Mouse (Mus musculus): ENCODE data around the gene Arhgap25. TPM values are rescaled to one million over a fixed set of nuclear protein-coding genes. Genes with fewer than 3 reads are reported as not detected.
"Not testable (repeated sequence)": the region's sequence is repeated elsewhere in the genome, so short reads cannot be mapped to it uniquely, and the experiment has no call there.

Arhgap25 gene
- polyA plus RNA-seq (2012; rRNA removed) = 2.3 and 2.7 TPM in 2 replicates

- DNase-seq (ENCODE audit: low spot score) = no peak
These were observed at the start of gene Arhgap25 for GRCm38 (mm10) chr6:87532953-87533710. Arhgap25 (minus strand) TSS chr6:87533259.

- DNase-seq (ENCODE audit: low spot score) = no peak
These were observed 49.4 kb upstream of the Arhgap25 start for GRCm38 (mm10) chr6:87582456-87582855.

- DNase-seq (ENCODE audit: low spot score) = no peak
These were observed 48.5 kb upstream of the Arhgap25 start for GRCm38 (mm10) chr6:87581581-87581980.

- no peak for DNase-seq (ENCODE audit: low spot score)
These were observed 48.0 kb upstream of the Arhgap25 start for GRCm38 (mm10) chr6:87581071-87581470.

- DNase-seq (ENCODE audit: low spot score) = no peak
These were observed 45.2 kb upstream of the Arhgap25 start for GRCm38 (mm10) chr6:87578247-87578646.

- DNase-seq (ENCODE audit: low spot score) = no peak
These were observed 43.7 kb upstream of the Arhgap25 start for GRCm38 (mm10) chr6:87576648-87577330.

- not testable (repeated sequence) for DNase-seq (ENCODE audit: low spot score)
These were observed 38.8 kb upstream of the Arhgap25 start for GRCm38 (mm10) chr6:87571863-87572262.

- no peak for DNase-seq (ENCODE audit: low spot score)
These were observed 34.9 kb upstream of the Arhgap25 start for GRCm38 (mm10) chr6:87567686-87568593.

- no peak for DNase-seq (ENCODE audit: low spot score)
These were observed 32.1 kb upstream of the Arhgap25 start for GRCm38 (mm10) chr6:87565166-87565565.

GRCm38 (mm10) chr6:87564356-87564755, 31.3 kb upstream of the Arhgap25 start:
- no peak for DNase-seq (ENCODE audit: low spot score)

GRCm38 (mm10) chr6:87553724-87554123, 20.7 kb upstream of the Arhgap25 start:
- DNase-seq (ENCODE audit: low spot score) = no peak

GRCm38 (mm10) chr6:87552054-87552807, 19.2 kb upstream of the Arhgap25 start:
- DNase-seq (ENCODE audit: low spot score) = no peak

GRCm38 (mm10) chr6:87547836-87548235, 14.8 kb upstream of the Arhgap25 start:
- DNase-seq (ENCODE audit: low spot score) = no peak

GRCm38 (mm10) chr6:87547431-87547830, 14.4 kb upstream of the Arhgap25 start:
- DNase-seq (ENCODE audit: low spot score) = no peak

GRCm38 (mm10) chr6:87545331-87546217, 12.5 kb upstream of the Arhgap25 start:
- DNase-seq (ENCODE audit: low spot score) = no peak

GRCm38 (mm10) chr6:87542027-87542426, 9.0 kb upstream of the Arhgap25 start:
- no peak for DNase-seq (ENCODE audit: low spot score)

- no peak for DNase-seq (ENCODE audit: low spot score)
These were observed 8.1 kb upstream of the Arhgap25 start for GRCm38 (mm10) chr6:87541171-87541571.

- DNase-seq (ENCODE audit: low spot score) = no peak
These were observed 5.6 kb upstream of the Arhgap25 start for GRCm38 (mm10) chr6:87538376-87539270.

GRCm38 (mm10) chr6:87537678-87538077, 4.6 kb upstream of the Arhgap25 start:
- no peak for DNase-seq (ENCODE audit: low spot score)

Measured in urinary bladder, adult 2 months (tissue).